Mouse (Mus musculus): ENCODE data around the gene Ruvbl2.
A peak's percentile ranks its signal among the peaks of the same experiment; 100 is the strongest.
"Not testable (repeated sequence)": the region's sequence is repeated elsewhere in the genome, so short reads cannot be mapped to it uniquely, and the experiment has no call there.

Ruvbl2 gene

DNA sequence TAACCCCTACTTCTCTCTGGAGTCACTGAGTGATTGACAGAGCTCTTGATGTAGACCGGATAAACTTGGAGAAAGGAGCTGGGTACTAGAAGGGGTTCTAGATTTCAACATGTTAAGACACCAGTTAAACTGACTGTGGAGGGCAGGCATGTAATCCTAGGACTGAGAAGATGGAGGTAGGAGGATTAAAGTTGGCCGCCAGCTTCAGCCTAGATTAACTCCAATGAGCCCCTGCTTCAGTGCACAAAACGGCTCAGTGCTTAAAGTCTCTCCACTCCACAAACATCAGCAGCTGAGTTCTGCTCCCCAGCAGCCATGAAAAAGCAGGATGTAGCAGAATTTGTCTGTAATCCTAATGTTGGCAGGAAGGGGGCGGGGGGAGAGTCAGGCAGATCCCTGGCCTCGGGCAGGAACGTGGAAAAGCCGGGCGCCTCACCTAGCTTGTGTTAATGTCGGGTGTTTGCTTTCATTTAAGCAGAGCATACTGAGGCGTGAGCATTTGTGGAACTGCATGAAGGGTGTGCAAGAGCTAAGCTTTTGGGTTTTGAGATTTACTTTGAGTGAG is 36.3 kb downstream of the Ruvbl2 start:
- DNase-seq (ENCODE audit: low spot score in 2 of 2): peak in 1 of 2 experiments; percentile 17

DNA sequence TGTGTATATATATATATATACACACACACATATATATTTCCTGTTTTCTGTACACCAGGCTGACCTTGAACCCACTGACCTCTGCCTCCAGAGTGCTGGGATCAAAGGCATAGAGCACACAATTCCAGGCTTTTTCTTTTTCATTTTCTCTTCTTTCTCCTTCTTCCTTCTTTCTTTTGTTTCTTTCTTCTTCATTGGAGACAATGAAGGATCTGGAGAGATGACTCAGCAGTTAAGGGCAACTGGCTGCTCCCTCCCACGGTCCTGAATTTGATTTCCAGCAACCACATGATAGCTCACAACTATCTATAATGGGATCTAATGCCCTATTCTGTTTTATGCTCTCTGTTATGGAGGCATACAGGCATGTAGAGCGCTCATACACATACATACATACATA is 41.1 kb downstream of the Ruvbl2 start:
- no peak for DNase-seq (ENCODE audit: low spot score in 2 of 2)

DNA sequence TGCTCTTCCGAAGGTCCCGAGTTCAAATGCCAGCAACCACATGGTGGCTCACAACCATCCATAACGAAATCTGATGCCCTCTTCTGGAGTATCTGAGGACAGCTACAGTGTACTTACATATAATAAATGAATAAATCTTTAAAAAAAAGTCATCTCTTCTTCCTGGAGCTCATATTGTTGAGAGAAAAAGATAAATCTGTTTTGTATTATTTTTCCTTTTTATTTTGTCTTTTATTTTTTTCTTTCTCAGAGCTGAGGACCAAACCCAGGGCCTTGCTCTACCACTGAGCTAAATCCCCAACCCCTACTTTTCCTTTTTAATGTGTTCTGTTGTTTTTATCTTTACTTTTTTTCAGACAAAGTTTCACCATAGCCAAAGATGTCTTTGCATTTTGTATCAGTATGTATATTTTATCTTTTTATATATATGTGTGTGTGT is 41.5 kb downstream of the Ruvbl2 start:
- not testable (repeated sequence) for DNase-seq (ENCODE audit: low spot score in 2 of 2)

DNA sequence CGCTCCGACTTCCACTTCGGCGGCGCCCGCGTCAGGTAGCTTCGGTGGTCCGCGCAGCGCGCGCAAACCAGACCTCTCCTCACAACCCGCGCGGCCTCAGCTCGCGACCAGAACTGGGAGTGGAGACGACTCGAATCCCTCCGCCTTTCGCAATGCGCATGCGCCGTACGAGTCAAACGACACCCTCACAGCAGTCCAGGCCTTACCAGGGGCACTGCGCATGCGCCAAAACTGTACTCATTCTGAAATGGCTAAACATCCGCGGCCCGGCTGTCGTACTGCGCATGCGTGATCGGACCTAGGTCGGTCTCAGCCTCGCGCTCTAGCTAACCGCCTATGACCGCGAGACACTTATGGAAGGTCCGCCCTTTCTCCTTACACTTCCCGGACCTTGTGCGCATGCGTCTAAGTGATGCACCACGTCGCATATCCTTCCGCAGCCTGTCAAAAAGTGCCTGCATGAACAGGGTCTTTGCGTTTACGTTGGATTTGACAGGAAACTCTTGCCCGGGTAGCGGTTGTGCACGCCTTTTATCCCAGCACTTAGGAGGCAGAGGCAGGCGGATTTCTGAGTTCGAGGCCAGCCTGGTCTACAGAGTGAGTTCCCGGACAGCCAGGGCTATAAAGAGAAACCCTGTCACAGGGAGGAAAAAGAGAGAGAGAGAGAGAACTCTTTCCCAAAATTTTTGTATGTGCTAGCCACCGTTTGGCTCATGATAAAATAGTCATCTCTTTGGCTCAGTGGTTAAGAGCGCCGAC is 42.1 kb downstream of the Ruvbl2 start, which contains the start of gene Snrnp70:
TSS of gene Snrnp70 (minus strand) at position 165 of the 759 bp plus-strand sequence.
- peak; percentile 100 for DNase-seq (ENCODE audit: low spot score in 2 of 2)

DNA sequence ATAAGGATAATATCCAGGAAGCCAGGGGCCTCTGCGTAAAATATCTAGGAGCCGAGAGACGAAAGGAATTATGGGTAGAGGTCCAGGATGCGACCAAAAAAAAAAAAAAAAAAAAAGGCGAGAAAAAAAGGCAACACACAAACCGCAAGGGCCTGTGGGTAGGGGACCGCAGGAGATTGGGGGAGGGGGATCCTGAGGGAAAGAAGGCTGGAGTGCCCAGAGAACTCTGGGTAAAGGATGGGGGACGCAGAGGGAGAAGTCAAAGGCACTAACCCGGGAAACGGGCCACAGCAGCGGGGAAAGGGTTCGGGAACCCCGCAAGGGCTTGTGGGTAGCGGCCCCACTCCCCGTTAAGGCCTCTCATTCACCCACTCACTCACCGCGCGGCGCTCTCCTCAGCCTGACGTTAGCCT is 42.8 kb downstream of the Ruvbl2 start:
- peak; percentile 78 to 85 for DNase-seq (ENCODE audit: low spot score in 2 of 2)

DNA sequence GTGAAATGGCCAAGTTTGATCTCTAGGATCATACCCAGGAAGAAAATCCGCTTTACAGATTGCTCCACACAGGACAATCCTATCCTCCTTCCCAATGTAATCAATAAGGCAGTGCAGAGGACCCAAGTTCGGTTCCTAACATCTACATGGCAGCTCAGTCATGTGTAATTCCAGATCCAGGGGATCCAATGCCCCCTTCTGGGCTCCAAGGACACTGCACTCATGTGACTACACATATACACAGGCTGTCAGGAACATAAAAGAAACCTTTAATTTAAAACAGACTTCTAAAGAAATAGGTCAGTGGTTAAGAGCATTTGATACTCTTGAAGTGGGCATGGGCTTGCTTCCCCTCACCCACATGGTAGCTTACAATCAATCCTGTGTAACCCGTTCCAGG is 51.8 kb downstream of the Ruvbl2 start:
- DNase-seq (ENCODE audit: low spot score in 2 of 2): peak in 1 of 2 experiments; percentile 16

DNA sequence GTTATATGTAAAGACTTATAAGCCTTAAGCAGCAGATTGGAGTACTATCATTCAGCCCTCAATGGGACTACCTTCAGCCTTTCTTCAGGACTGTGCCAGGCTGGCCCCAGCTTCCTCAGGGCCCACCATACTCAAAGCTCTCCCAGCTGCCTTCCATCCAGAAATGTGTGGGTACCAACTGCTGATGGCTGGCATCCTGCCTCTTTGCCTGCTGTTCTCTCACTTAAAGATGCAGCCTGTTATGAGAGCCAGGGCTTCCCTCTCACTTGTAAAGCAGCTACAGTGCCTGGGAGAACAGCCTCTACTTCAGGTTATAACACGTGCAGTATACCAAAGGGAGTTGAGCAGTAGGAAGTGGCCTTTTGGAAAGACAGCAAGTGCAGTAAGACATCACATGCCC is 61.8 kb downstream of the Ruvbl2 start:
- DNase-seq (ENCODE audit: low spot score in 2 of 2): peak in 1 of 2 experiments; percentile 71

DNA sequence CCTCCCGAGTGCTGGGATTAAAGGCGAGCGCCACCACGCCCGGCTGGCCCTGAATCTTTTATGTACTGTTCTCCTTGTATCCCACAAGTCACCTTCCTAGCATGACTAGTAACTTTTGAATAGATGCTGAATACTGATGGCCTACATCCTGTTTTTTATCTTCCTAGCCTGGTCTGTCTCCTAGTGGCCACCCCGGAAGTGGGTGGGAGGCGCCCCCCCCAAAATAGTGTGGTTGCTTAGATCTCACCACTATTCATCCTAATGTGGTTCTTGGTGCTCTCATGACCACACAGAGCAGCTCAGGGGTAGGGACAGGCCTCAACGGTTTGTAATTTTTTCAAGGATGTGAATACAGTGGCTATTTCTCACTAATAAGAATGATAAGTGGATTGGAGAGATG is 63.3 kb downstream of the Ruvbl2 start:
- no peak for DNase-seq (ENCODE audit: low spot score in 2 of 2)

DNA sequence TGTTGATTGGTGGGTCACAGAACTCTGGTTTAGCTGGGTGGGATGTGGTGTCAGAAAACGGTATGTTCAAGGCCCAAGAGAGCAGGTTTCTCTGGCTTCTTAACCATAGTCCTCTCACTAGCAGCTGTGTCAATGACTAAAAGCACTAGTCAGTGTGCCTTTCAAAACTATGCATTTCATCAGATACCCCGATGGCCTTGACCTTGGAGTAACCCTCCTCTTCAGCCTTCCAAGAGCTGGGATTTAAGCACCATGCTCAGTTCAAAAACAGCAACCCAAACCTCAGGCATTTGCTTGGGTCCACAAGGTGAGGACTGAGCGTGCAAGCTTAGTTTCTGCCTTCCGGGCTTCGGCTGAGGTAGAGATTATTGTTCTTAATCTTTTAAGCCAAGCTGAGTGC is 65.5 kb downstream of the Ruvbl2 start:
- no peak for DNase-seq (ENCODE audit: low spot score in 2 of 2)
